Mouse (Mus musculus): ENCODE measurements around the gene Rapsn.
"Not testable (repeated sequence)": the region's sequence is repeated elsewhere in the genome, so short reads cannot be mapped to it uniquely, and the experiment has no call there.

Rapsn gene

DNA sequence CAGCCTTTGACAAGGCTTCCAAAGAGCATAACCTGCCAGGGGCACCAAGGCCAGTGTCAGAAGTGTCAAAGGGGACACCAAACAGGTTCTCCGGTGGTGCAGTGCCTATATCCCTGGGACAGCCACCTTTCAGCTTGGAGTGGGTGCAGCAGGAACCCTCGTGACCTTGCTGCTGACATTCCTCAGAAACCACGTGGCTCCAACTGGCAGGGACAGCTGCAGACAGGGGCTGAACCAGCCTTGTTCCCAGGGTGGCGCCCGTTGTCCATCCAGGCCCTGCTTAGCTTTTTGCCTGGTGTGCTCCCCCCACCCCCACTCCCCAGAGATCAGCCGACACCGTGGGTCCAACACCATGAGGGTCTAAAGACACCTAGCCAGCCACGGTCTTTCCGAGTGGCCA is at the start of gene Rapsn:
Gene Rapsn (plus strand): TSS at position 236 of the 400 bp plus-strand sequence.
- peak; percentile 65 for DNase-seq

DNA sequence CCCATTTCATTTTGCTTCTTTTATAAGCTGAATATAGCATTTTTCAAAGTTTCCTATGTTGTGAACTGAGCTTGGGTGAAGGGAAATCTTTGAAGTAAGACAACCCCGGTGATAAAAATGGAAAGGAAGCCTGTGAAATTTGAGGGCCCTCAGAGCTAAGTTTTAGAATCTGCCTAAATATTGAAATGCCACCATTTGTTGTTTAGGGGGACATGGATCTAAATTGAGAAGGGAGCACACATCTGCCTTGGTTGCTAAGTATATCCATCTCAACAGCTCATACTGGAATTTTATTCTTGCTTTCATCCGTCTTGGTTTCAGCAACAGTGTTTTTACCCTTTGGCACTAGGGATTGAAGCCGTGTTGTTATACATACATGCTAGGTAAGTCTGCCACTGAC is 49.4 kb upstream of the Rapsn start:
- DNase-seq: no peak

DNA sequence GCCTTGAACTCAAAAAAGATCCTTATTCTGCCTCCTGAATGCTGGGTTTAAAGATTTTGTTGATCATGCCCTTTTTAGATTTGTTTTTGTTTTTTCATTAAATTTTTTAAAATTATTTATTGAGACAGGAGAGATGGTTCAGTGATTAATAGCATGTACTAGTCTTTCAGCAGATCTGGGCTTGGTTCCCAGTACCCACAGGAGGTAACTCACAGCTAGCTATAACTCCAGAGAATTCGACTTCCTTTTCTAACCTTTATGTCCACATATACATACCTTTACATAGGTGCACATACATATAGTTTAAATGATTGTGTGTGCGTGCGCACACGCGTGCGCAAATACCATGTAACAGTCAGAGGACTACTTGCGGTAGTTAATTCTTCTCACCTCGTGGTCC is 26.9 kb upstream of the Rapsn start:
- DNase-seq: no peak

DNA sequence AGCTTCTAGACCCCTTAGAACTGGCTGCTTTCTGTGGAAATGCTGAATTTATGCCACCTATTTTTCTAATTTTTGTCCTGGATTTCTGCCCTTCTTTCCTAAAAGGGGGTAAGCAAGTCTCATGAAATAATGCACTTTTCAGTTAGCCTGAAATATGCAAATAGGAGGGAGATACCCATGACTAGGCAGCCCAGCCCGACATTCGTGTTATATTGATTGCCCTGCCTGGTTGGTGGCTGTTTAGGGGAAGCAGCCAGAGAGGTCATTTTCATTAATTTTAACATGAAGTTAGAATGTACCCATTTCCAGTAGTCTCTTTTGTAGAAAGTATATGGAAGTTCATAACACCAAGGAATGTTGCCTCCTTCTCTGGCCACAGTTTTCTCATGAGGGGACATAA is 21.5 kb upstream of the Rapsn start:
- no peak for DNase-seq

DNA sequence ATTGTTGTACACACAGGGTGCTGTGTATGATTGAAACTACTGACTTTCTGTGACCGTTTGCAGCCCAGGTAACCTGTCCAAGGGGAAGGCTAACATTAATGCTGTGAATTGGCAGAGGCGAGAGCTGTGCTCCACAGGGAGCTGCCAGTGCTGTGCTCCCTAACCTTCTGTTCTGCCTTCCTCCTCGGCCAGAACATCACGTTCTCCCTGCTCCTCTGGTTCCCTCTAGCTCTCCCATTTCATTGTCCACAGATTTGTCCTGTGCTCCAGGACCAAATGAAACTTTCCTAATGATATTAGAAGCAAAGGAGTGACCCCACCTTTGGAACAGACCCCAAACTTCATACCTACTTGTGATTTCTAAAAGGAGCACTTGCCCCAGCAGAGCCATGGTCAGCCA is 20.0 kb upstream of the Rapsn start:
- DNase-seq: peak; percentile 29

DNA sequence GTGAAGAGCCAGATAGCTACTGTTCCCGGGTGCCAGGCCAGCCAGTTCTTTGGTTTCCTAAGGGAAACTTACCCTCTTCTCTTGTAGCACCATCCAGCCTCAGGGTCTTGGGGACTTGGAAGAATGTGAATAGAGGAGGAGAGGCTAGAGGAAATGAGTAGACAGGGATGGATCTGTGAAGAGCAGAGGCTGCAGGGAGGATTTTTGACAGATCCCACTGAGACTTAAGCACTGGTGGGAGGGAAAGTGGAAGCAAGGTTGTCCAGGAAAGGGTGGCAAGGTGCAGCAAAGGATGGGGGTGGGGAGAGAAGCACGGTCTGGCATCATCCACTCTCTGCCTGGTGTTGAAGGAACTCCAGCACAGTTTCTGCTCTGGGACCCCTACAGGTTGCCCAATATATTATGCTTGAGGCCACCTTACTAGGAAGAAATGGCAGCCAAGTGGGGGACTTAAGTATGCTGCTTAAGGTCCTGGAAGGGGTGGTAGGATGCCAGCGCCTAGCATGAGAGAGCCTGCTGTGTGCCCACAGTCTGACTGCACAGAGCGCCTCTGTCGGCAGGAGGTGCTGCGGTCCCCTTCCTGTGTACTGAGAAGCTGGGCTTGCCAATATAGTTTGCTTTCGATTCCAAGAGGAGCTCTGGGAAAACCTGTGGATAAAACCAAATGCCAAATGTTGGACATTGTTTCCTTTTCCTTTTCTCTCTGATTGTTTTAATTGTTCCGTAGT is 17.2 kb upstream of the Rapsn start:
- DNase-seq: no peak

DNA sequence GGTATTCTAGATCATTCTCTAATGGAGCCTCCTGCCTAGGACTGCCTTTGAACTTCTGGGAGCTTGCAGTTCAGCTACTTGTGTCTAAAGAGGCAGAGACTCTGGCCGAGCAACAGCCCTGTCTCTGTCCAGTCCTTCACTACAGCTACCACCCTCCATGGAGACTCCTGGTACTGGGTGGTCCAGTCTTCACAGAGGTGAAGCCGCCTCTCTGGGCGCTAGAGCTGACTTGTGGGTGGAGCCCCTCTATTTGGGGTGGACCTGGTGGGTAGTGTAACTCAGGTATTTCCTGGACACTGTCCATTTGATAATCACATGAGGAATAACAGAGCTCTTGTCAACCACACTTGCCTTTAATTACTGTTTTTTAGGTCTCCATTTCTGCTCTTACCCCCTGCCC is 15.5 kb upstream of the Rapsn start:
- DNase-seq: no peak

DNA sequence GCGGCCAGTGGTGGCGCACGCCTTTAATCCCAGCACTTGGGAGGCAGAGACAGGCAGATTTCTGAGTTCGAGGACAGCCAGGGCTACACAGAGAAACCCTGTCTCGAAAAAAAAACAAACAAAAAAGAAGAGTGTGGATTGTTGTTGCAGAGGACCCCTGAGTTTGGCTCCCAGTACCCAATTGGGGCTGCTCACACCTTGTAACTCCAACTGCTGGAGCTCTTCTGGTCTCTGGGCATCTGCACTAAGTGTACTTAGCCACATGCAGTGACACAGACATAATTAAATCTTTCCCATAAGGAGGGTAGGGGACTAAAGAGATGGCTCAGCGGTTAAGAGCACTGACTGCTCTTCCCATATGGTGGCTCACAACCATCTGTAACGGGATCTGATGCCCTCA is 13.2 kb upstream of the Rapsn start:
- not testable (repeated sequence) for DNase-seq

DNA sequence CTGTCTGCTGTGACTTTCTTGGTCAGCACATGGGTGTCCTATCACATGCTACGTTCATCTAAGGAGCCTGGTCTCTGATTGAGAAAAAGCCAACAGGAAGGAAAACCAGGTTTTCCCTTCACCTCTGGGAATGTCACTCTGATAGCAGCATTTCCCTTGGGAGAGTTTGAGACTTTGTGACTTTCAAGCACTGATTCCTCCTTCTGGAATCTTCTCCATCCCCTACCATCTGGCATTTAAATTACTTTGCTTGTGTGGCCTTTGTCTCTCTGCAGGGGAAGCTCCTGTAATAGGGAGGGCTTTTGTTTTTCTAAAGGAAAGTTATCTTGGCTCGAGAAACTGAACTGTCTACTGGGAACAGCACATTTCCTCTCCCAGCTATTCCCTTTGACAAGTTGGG is 12.3 kb upstream of the Rapsn start:
- no peak for DNase-seq

DNA sequence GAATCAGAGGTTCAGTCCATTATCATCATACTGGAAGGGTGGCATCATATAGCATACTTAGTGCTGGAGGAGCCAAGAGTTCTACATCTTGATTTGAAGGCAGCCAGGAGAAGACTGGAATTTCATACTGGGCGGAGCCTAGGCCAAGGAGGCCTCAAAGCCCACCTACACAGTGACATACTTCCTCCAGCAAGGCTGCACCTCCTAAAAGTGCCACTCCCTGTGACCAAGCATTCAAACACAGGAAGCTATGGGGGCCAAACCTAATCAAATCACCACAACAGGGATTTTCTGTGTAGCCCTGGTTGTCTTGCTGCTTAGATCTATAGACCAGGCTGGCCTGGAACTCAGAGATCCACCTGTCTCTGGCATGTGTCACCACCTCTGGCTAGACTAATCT is 11.5 kb upstream of the Rapsn start:
- DNase-seq: no peak

DNA sequence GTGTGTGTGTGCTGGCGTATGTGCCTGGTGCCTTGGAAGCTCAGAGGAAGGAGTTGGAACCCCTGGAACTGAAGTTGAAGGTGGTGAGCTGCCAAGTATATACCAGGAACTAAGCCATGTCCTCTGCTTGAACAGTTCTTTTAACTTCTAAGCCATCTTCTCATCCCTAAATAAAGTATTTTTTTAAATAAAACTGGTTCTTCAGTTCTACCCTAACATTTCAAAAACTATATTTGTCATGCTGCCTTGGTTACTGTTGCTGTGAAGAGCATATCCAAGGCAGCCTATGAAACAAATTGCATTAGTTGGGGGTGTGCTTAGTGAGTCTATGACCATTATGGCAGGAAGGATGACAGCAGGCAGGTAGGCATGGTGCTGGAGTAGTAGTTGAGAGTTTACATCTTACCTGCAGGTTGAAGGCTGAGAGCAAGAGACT is 10.3 kb upstream of the Rapsn start:
- no peak for DNase-seq

DNA sequence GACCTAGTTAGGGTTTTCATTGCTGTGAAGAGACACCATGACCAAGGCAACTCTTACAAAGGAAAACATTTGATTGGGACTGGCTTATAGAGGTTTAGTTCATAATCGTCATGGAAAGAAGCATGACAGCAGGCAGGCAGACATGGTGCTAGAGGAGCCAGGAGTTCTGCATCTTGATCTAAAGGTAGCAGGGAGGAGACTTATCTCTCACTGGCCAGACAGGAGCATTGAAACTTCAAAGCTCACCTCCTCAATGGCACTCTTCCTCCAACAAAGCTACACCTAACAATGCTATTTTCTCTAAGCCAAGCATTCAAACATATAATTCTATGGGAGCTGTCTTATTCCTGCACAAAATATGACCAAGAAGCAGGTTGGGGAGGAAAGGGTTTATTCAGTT is 8.9 kb upstream of the Rapsn start:
- no peak for DNase-seq

DNA sequence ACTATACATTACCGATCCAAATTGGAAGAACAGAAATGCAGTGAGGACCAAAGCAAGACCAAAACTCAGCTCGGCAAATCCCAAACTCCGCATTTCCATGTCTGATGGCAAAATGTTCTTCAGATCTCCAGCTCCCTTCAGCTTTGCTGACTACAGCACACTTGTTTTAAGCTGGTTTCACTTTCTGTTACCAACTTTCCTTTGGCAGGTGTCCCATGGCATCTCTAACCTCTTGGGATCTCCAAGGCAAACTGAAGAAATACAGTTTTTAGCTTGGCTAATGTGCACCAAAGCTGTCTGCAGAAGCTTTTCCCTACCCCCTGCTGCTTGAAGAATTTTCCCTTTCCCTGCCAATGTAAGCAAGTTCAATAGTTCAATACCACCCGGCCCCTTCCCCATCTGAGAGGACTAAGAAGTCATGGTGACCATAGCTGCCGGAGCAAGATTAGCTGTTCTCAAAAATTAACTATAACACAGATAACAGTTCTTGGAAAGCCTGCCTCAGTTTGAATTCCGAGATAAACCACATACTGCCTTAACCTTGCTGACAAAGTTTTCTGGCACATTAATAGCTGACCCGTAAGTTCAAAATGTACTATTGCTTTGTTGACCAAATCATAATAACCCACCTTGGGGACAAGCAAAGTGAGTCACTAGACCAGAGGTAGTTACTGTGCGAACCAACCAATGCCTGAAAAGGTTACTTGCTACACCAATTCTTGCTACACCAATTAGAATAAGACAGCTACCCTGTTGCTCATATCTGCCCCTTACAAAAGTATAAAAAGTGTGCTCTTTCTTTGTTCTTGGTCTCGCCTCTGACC is 7.8 kb upstream of the Rapsn start:
- no peak for DNase-seq

DNA sequence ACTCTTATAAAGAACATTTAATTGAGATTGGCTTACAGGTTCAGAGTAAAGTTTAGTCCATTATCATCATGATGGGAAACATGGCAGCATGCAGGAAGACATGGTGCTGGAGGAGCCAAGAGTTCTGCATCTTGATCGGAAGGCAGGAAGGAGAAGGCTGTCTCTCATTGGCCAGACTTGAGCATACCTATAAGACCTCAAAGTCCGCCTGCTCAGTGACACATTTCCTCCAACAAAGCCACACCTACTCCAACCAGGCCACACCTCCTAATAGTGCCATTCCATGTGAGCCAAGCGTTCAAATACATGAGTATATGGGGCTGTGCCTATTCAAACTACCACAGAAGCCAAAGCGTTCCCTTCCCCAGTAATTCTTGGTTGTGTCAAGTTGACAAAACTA is 4.2 kb upstream of the Rapsn start:
- no peak for DNase-seq

DNA sequence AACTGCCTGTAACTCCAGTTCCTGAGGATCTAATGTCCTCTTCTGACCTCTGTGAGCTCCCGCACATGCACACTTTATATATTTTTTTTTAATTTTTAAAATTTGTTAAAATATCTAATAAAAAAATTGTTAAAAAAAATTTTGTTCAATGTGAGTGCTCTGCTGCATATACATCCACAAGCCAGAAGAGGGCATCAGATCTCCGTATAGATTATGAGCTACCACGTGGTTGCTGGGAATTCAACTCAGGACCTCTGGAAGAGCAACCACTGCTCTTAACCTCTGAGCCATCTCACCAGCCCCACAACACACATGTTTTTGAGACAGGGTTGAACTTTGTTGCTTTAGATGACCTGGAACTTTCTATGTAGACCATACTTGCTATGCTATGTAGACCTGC is 2.4 kb upstream of the Rapsn start:
- DNase-seq: no peak

DNA sequence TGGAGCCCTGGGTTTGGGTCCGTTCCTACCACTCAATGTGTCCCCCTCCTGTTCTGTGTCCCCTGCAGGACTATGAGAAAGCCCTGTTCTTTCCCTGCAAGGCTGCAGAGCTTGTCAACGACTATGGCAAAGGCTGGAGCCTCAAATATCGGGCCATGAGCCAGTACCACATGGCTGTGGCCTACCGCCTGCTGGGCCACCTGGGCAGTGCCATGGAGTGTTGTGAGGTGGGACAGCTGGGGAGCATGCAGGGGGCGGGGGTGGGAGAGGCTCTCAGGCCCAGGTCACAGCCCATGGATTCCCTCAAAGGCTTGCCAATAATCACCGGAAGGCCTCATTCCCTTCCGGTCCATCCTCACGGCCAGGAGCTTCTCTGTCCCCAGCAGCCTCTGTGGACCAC is 6.4 kb downstream of the Rapsn start:
- DNase-seq: no peak

DNA sequence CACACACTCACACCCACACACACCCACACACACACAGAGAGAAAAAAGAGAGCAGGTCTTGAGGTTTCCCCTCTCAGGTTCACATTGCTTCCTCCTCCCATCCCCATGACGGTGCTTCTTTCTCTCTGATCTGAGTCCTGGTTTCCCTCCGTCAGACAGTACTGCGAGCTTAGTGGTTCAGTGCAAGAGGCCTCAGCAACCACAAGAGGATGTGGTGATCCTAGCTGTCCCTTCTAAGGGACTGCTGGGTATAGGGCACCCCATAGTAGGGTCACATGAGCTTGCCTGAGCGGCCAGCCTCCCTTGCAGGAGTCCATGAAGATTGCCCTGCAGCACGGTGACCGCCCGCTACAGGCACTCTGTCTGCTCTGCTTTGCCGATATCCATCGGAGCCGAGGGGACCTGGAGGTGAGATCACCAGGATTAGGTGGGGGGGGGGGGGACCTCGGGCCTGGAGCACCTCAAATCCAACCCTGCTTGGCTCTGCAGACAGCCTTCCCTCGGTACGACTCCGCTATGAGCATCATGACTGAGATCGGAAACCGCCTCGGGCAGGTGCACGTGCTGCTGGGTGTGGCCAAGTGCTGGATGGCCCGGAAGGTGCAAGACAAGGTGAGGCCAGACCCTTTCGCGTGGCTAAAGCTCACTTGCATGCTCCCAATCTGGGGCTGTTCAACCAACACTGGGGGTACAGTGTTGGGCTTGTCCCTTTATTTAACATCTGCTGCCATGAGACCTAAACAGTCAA is 7.4 kb downstream of the Rapsn start:
- DNase-seq: no peak

DNA sequence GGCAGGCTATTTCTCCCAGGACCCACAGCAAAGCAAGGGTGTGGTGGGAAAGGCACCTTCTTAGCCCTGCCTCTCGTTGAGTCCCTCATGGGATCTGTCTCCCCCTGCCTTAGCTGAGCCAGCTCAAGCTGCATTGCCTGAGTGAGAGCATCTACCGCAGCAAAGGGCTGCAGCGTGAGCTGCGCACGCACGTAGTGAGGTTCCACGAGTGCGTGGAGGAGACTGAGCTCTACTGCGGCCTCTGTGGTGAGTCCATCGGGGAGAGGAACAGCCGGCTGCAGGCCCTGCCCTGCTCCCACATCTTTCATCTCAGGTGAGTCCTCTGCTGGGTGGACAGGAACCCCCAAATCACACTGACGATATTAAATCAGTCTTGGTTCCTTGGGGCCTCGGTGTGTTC is 9.3 kb downstream of the Rapsn start:
- DNase-seq: no peak

DNA sequence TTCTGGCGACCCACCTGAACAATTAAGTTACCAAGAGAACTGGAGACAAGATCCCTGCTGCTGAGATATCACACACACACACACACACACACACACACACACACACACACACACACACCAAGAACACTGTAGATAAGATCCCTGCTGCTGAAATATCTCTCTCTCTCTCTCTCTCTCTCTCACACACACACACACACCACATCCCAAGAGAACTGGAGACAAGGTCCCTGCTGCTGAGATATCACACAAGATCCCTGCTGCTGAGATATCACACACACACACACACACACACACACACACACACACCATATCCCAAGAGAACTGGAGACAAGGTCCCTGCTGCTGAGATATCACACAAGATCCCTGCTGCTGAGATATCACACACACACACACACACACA is 10.4 kb downstream of the Rapsn start:
- not testable (repeated sequence) for DNase-seq

DNA sequence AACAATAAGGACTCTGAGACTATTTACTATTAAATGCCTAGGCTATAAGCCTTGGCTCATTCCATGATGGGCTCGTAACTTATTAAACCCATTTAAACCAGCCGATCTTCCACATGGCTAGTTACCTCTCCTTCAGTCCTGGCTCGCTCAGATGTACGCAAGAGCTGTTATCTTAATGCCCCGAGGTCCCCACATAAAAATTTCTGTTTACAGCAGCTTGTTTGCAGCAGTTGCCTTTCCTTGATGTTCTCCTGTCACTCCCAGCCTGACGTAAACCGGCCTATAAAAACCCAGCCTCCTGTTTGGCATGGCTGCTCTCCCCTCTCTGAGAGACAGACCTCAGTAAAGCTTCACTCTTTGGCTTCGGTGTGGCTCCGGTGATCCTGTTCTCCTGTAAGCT is 11.9 kb downstream of the Rapsn start:
- DNase-seq: peak; percentile 42

DNA sequence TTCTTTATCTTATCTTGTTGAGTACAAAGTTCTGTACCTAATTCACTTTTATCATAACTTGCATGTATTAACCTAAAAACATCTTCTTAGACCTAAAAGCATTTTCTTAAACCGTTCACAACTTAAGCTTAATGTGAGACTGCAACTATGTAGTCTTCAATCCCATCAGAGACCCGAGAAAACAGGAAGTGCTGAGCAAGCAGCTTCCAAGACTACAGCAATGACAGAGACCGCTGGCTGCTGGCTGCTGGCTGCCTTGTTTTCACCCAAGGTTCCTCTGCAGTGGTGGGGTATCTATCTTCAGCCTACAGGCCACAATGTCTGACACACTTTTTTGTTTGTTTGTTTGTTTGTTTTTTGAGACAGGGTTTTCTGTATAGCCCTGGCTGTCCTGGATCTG is 16.5 kb downstream of the Rapsn start:
- DNase-seq: no peak

DNA sequence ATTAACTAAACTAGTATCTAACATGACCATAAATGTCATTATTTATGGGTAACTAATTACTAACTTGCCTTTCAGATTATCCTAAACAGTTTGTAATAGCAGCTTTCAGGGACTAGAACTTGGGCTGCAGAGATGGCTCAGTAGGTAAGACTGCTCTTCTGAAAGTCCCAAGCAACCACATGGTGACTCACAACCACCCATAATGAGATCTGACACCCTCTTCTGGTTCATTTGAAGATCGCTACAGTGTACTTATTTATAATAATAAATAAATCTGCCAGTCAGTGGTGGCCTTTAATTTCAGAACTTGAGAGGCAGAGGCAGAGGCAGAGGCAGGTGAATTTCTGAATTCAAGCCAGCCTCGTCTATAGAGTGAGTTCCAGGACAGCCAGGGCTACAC is 17.3 kb downstream of the Rapsn start:
- no peak for DNase-seq

DNA sequence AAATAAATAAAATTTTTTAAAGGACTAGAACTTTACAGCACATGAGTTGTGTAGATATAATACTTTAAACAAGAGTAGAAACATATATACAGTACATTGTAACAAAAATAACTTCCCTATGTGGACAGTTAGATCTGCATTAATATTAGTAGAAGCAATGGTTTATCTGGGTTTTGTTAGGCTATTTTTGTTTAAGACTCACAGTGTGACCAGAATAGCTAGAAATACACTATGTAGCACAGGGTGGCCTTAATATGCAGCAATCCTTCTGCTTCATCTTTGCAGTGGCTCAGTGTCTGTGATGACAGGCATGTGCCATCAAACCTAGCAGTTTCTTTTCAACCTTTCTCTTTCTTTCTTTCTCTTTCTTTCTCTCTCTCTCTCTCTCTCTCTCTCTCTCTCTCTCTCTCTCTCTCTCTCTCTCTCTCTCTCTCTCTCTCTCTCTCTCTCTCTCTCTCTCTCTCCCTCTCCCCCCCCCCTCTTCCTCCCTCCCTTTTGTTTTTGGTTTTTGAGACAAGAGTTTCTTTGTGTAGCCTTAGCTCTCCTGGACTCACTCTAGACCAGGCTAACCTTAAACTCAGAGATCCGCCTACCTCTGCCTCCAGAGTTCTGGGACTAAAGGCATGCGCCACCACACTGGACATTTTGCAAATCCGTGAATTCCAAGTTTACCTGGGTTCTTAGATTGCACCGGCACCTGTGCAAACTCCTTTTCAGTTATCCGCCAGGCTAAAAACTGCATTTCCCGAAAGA is 17.9 kb downstream of the Rapsn start:
- DNase-seq: no peak
